Mouse (Mus musculus) G1E (cell line): ENCODE results near the gene Nelfa. TPM values are rescaled to one million over a fixed set of nuclear protein-coding genes. Genes with fewer than 3 reads are reported as not detected.
"Not testable (repeated sequence)": the region's sequence is repeated elsewhere in the genome, so short reads cannot be mapped to it uniquely, and the experiment has no call there.

Experiments used
- ATAC-seq: 2 replicates; pipeline ENCODE4 v1.8.0; 2016; ENCODE audit warnings: mild to moderate bottlenecking; ENCODE audit not compliant: insufficient number of reproducible peaks, poor library complexity, low FRiP score, severe bottlenecking; ENCODE audit errors: extremely low read depth
- DNase-seq: peaks from one replicate; pipeline ENCODE4 v3.0.0; 2012; ENCODE audit warnings: low spot score
- H3K27me3 ChIP-seq: 2 replicates; pipeline ENCODE4 v1.6.1; 2012; ENCODE audit warnings: mild to moderate bottlenecking, low read length, inconsistent platforms; ENCODE audit not compliant: insufficient read depth
- H3K36me3 ChIP-seq: replicated peaks from 2 replicates; pipeline ENCODE3; 2012; ENCODE audit warnings: mild to moderate bottlenecking, inconsistent platforms
- H3K4me1 ChIP-seq: 2 replicates; pipeline ENCODE4 v1.6.1; 2012; ENCODE audit warnings: low read depth, low read length, inconsistent platforms, mixed read lengths; ENCODE audit not compliant: insufficient read depth
- H3K4me3 ChIP-seq: 2 replicates; pipeline ENCODE4 v1.5.1; 2012; ENCODE audit warnings: low read depth, mild to moderate bottlenecking, inconsistent platforms, low read length, moderate library complexity, mixed read lengths
- H3K9me3 ChIP-seq: replicated peaks from 2 replicates; pipeline ENCODE4 v1.6.1; 2012; ENCODE audit warnings: inconsistent platforms
- CTCF ChIP-seq: IDR thresholded peaks from 2 replicates; pipeline ENCODE4 v1.5.1; 2012; ENCODE audit warnings: low read depth, low read length, inconsistent platforms, mixed read lengths
- GATA1 ChIP-seq: IDR thresholded peaks from 2 replicates; pipeline ENCODE4 v1.6.1; 2012; ENCODE audit warnings: borderline replicate concordance, low read length, inconsistent platforms, mixed read lengths
- GATA2 ChIP-seq: IDR thresholded peaks from 2 replicates; pipeline ENCODE4 v1.6.1; 2012; ENCODE audit warnings: low read depth, low read length, inconsistent platforms, borderline replicate concordance
- POLR2AphosphoS5 ChIP-seq: IDR thresholded peaks from 2 replicates; pipeline ENCODE4 v1.6.1; 2012; ENCODE audit warnings: low read depth, low read length, inconsistent platforms; ENCODE audit not compliant: insufficient replicate concordance
- TAL1 ChIP-seq: conservative IDR thresholded peaks from 2 replicates; pipeline ENCODE4 v1.6.1; 2012; ENCODE audit warnings: low read depth, low read length, inconsistent platforms, mixed read lengths
- polyA plus RNA-seq: library from polyadenylated mRNA; stranded (reverse); fragments of >175 nt; gene quantifications from 2 replicates; pipeline ENCODE4 v1.2.3, GENCODE M21; 2012
- total RNA-seq, 2 experiments: library from RNA; stranded (forward) in 1 of 2; stranded (reverse) in 1 of 2; fragments of 200-1000 nt in 1 of 2; fragments of >200 nt in 1 of 2; fragmentation: Nextera tagmentation in 1 of 2; gene quantifications; 2 replicates each; pipeline ENCODE4 v1.2.3; 2014 to 2017

Gene Nelfa
- total and polyA plus RNA-seq, 3 experiments: 28.7 to 81.6 (median 46.7) TPM

DNA sequence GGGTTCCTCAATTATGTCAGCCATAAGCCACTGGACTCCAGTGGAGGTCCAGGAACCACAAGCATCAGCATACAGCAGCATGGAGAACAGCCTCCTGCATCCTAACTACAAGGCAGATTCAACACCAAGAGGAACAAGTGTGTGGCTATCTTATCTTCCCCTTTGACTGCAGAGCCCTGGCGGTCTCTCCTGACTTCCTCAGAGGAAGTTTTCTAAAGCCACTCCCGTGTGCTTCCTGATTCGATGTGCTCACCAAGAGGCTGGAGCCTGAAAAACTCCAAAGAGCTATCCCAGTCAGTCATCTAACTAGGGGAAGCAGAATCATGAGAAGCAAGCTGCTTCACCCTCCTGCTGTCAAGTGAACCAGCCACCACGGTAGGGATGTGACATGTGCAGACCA lies 15.3 kb downstream of the Nelfa start:
- peaks cover 67% of the 10 kb centered on the region for H3K36me3 ChIP-seq
- ATAC-seq: no peak
- H3K9me3 ChIP-seq: no peaks in the 10 kb centered on the region
- H3K4me1 ChIP-seq: peaks cover 5% of the 10 kb centered on the region
- DNase-seq: no peak
- TF ChIP-seq GATA2 (no peak), TAL1 (no peak), GATA1 (no peak), POLR2AphosphoS5 (no peak), CTCF (no peak)
- H3K4me3 ChIP-seq: no peak overlapping the region
- no peaks in the 10 kb centered on the region for H3K27me3 ChIP-seq

DNA sequence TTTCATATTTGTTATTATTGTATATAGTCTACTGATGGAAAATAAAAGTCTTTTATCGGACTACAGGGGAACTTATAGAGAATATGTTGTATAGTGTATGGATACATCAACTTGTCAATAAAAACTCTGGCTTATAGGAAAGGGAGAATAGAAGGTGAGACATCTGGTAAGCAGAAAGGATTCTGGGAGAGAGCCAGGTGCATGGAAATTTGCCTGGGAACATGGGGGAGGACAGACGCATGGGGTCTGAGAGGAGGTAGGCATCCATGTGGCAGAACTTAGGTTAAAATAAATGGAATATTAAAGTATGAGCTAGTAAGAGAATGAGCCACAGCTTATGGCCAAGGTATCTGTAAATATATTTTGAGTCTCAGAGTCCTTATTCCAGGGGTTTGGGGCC lies 16.2 kb downstream of the Nelfa start:
- TF ChIP-seq GATA2 (no peak), POLR2AphosphoS5 (no peak), GATA1 (no peak), CTCF (no peak), TAL1 (no peak)
- Histone ChIP-seq H3K9me3 (no peaks in the 10 kb centered on the region), H3K27me3 (no peaks in the 10 kb centered on the region), H3K4me3 (no peak overlapping the region), H3K4me1 (peaks cover 5% of the 10 kb centered on the region), H3K36me3 (peaks cover 73% of the 10 kb centered on the region)
- no peak for ATAC-seq
- DNase-seq: no peak

DNA sequence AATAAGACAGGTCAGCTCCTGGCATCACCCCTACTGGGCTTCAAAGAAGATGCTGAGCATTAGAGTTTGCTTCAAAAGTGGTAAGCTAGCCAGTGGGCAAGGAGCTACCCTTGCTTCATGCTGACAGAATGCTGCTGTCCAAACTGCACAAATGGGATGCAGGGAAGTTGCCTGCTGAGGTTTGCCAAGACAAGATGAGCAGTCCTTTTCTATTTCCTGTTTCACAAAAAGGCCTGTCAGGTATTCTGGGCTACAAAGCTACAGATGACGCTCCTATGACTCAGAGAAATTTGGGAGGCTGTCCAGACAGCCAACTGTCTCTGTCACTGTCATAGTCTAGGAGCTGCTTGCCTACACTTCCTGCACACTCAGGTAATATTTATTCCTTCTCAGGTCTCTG lies 16.7 kb downstream of the Nelfa start:
- ATAC-seq (no peak), DNase-seq (no peak)
- H3K4me1 ChIP-seq: peaks cover 5% of the 10 kb centered on the region
- H3K36me3 ChIP-seq: peaks cover 73% of the 10 kb centered on the region
- no peak for TF ChIP-seq GATA2
- TF ChIP-seq GATA1: no peak
- no peak for TF ChIP-seq POLR2AphosphoS5
- TF ChIP-seq CTCF: no peak
- no peak for TF ChIP-seq TAL1
- no peak overlapping the region for H3K4me3 ChIP-seq
- no peaks in the 10 kb centered on the region for H3K9me3 ChIP-seq
- no peaks in the 10 kb centered on the region for H3K27me3 ChIP-seq

DNA sequence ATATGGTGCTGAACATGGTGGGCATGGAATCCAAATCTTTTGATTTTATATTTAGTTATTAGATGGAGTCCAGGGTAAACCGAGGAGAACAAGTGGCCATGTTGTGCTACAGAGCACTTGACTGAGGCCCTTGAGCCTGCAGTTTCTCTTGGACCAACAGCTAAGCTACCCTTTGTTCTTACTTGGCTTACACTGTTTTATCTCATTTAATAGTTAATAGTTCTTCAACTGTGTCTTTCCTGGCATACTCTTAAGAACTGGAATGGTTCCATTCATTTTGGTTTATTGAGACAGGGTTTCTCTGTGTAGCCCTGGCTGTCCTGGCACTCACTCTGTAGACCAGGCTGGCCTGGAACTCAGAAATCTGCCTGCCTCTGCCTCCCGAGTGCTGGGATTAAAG lies 19.6 kb downstream of the Nelfa start:
- peaks cover 64% of the 10 kb centered on the region for H3K36me3 ChIP-seq
- H3K4me1 ChIP-seq, H3K4me3 ChIP-seq, H3K27me3 ChIP-seq, ATAC-seq, DNase-seq, H3K9me3 ChIP-seq: not testable (repeated sequence)

DNA sequence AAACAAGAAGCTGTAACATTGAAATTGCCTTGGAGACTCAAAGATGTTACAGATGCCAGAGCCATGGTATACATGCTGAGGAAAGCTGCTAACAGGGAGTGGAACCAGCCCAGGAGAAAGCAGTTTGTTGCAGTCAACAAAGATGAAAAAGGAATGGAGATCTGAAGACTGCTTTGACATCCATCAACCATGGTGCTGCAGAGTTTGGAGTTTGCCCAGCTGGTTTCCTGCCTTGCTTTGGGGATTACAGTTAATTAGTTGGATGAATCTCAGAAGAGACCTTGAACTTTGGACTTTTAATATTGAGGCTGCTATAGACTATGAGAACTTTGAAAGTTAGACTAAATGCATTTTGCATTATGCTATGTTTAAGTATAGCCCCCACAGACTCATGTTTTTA lies 21.2 kb downstream of the Nelfa start:
- not testable (repeated sequence) for ATAC-seq, H3K4me3 ChIP-seq, DNase-seq, H3K9me3 ChIP-seq, H3K27me3 ChIP-seq, H3K4me1 ChIP-seq
- H3K36me3 ChIP-seq: peaks cover 48% of the 10 kb centered on the region

DNA sequence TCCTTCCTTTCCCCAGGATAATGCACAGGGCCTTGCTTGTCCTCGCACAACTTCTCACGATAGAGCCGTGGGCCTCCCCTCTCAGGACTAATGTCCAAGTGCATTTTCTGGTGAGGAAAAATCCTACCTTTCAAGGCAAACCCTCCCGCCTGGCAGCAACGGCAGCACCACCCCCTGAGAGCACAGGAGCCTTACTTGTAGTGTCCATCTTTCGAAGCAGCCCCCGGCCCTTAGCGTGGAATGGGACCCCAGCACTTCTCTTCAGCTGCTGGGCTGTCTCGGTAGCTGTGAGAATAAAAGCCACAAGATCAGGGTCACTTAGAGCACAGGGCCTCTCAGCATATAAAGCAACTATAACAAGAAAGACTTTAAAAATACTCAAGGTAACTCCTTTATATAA lies 33.0 kb downstream of the Nelfa start:
- Histone ChIP-seq H3K36me3 (peaks cover 55% of the 10 kb centered on the region), H3K9me3 (no peaks in the 10 kb centered on the region)
- TF ChIP-seq TAL1: no peak
- TF ChIP-seq CTCF: no peak
- no peak for TF ChIP-seq GATA1
- TF ChIP-seq GATA2: no peak
- TF ChIP-seq POLR2AphosphoS5: no peak

DNA sequence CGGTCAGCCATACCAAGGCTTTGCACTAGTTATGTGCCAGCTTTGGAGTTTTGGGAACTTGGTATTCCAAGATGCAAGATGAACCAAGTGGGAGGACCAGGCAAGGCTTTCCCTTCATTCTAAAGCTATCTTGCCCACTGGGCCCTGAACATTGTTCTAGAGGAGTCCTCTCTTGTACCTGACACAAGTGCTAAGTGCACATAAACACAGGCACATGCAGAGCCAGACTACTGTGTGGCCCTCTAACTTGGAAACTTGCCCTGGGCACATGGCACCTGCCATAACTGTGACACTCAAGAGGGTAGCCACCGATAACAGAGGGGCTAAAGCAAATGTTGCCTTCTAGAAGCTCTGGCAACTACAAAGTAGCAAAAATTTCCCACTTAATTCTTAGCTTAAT lies 33.5 kb downstream of the Nelfa start:
- TF ChIP-seq CTCF (no peak), GATA1 (no peak), TAL1 (no peak), GATA2 (no peak), POLR2AphosphoS5 (no peak)

More for the DNA sequence above, 33.0 kb downstream of the Nelfa start:
- DNase-seq (no peak), ATAC-seq (no peak)
- Histone ChIP-seq H3K4me1 (no peaks in the 10 kb centered on the region), H3K4me3 (no peak overlapping the region), H3K27me3 (no peaks in the 10 kb centered on the region)

More for the DNA sequence above, 33.5 kb downstream of the Nelfa start:
- Histone ChIP-seq H3K4me1 (no peaks in the 10 kb centered on the region), H3K9me3 (no peaks in the 10 kb centered on the region), H3K36me3 (peaks cover 59% of the 10 kb centered on the region), H3K27me3 (no peaks in the 10 kb centered on the region), H3K4me3 (no peak overlapping the region)
- ATAC-seq (no peak), DNase-seq (no peak)
